Mouse (Mus musculus): ENCODE measurements at regions not wholly inside any gene's neighbourhood (a gene's known extent, or its start where the extent isn't known, plus 50 kb on each side); places are given as distances from the start of the nearest gene placed in this dataset.
A peak's percentile ranks its signal among the peaks of the same experiment; 100 is the strongest.

- no peak for DNase-seq
These were observed 52.8 kb upstream of the Rnf32 start for GRCm38 (mm10) chr5:29142957-29143356.

- no peak for DNase-seq
These were observed 53.3 kb upstream of the Rnf32 start for GRCm38 (mm10) chr5:29142502-29142901.

- peak; percentile 31 for DNase-seq
These were observed 58.3 kb upstream of the Rnf32 start for GRCm38 (mm10) chr5:29137481-29137880.

- peak; percentile 15 for DNase-seq
These were observed 63.5 kb upstream of the Rnf32 start for GRCm38 (mm10) chr5:29132261-29132660.

DNA sequence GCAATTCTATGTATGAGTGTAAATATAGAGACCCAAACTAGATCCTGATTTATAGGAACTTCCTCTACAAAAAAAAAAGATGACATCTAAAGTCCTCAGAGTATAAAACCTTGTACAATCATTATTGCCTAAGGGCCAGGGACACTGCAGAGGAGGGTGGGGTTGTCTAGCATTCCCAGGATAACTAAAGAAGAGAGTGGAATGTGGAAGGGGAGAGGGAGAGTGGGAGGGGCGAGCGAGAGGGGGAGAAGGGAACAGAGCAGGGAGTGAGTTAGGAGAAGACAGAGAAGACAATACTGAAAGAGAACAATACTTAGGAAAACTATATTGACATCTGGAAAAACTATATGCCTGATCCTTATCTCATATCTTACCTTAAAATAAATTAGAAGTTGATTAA, 64.0 kb upstream of the Rnf32 start:
- DNase-seq = no peak

GRCm38 (mm10) chr5:29129724-29130123, 66.1 kb upstream of the Rnf32 start:
- DNase-seq = no peak

GRCm38 (mm10) chr5:29116942-29117341, 78.8 kb upstream of the Rnf32 start:
- no peak for DNase-seq

- no peak for DNase-seq
These were observed 83.3 kb upstream of the Rnf32 start for GRCm38 (mm10) chr5:29112531-29112930.

DNA sequence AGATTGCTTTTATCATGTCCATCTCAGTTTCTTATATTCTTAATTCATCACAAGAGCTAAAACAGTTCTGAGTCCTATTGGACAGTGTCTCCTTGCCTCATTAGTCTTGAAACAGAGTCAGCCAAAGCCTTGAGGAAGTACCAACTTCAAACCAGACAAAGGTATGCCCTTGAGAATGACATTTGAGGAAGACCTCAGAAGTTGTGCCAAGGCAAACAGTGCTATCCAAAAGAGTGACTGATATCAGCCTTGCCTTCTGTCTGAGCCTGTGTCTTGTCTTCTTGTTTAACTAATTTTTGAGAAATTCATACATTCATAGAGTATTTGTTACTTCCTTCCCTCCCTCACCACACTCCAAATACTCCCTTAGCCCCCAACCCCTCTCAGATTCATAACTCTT, 88.5 kb upstream of the Rnf32 start:
- DNase-seq = peak; percentile 64

GRCm38 (mm10) chr5:29083288-29083687, 112.5 kb upstream of the Rnf32 start:
- DNase-seq = no peak

DNA sequence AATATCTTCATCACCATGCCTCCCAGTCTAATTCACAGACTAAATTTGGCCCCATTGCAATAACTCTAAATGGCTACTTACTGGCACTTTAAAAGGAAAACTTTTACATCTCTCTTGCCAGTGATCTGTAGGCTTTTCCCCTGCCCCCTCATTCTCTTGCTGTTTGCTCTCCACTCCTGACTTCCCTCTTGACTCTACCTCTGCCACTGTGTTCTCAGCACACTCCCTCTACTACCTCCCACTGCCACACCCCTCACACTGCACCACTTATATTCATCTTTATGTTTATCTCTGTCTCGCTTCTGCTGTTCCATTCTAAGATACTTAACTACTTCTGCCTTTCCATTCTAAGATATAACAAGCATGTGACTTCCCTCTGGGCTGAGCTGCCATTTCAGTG, 141.4 kb upstream of the Rnf32 start:
- DNase-seq = no peak

- DNase-seq = peak; percentile 74
These were observed 159.2 kb upstream of the Rnf32 start for GRCm38 (mm10) chr5:29036636-29037035.

- DNase-seq = no peak
These were observed 162.3 kb upstream of the Rnf32 start for GRCm38 (mm10) chr5:29033462-29033997.

DNA sequence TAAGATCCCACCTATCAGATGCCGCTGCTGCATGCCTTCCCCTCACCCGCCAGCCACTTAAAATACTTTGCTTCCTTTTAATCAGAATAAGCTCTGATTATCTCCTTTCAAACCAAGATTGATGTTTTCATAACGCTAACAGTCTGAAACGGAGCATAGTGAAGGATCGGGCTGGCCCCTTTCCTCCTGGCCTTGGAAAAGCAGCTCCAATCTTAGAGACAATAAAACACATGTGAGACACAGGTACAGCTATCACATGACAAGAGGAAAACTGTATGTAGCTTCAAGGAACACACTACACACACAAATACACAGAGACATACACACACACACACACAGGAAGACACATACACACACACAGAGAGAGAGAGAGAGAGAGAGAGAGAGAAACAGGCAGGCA, 165.3 kb upstream of the Rnf32 start:
- DNase-seq = no peak

DNA sequence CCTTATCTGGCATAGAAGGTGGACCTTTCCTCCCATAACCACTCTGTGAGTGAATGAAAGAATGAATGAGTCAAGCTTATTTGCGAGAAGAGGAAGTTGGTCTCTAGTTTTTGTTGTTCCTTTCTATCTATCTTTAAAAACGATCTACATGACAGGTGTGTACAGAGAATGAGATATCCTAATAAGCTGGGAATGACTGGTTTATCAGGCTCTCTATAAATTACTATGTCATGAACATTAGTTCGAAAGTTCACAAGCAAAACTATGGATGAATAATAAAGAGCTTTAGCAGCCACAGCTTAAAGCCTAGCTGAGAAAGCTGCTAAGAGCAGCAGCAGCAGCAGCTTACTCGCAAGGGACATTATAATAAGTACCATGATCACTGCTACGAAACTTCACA, 165.8 kb upstream of the Rnf32 start:
- no peak for DNase-seq

GRCm38 (mm10) chr5:29025045-29025444, 170.7 kb upstream of the Rnf32 start:
- DNase-seq = no peak

DNA sequence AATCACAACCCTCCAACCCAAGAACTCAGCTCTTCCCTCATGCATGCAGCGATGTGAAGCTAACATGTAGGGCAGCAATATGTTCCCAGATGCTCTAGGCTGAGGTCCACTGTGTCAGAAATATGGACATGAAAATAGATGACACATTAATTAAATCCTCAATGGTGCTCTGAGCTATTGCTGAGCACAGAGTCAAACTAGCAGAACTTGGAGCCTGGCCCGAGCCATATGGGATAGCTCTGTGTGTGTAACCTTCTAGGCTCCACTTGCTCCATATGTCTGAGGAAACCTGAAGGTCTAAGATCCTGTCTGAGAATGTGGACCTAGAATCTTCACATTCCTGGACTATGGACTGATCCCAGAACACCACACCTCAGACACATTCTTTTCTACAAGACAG, 203.0 kb upstream of the Rnf32 start:
- DNase-seq = no peak

DNA sequence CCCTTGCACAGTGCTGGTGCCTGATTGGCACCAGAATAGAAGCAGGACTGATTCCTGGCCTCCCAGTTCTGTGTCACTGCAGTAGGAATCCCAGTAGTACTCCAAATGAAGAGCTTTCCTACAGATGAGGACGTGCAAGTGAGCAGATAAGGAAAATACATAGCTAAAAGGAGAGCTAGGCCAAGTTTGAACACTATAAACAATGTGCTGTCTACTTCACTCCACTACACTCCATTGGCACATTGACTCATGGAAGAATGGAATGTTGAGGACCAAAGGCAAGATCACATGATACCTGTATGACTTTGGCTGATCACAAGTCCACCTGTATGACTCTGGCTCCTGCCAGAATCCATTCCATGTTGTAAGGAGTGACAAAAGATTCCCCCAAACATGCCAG, 215.9 kb upstream of the Rnf32 start:
- DNase-seq = no peak

GRCm38 (mm10) chr5:28970404-28970803, 225.4 kb upstream of the Rnf32 start:
- DNase-seq = no peak

- peak; percentile 63 for DNase-seq
These were observed 240.8 kb upstream of the Rnf32 start for GRCm38 (mm10) chr5:28955036-28955435.

DNA sequence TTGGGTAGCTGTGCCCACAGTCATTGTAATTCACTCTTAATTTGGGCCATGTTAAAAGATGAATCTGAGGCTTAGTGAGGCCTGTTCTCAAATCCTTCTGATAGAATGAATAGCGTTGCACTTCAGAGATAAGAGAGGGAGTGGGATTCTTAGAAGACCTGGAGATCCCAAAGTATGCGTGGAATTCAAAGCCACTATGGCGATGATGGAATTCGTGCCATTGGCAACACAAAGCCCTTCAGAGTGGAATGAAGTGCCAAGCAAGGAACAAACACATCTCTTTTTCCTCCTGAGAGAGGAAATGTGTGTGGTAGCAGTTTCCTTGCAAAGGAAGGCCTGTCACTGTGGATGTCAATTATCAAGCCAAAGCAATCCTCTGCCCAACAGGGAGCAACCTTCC, 248.3 kb upstream of the Rnf32 start:
- DNase-seq = no peak

GRCm38 (mm10) chr5:28943571-28944316, 252.0 kb upstream of the Rnf32 start:
- no peak for DNase-seq

- DNase-seq = no peak
These were observed 254.8 kb upstream of the Rnf32 start for GRCm38 (mm10) chr5:28940972-28941371.

GRCm38 (mm10) chr5:28919296-28920063, 276.3 kb upstream of the Rnf32 start:
- no peak for DNase-seq
